Mouse (Mus musculus): ENCODE measurements at regions not wholly inside any gene's neighbourhood (a gene's known extent, or its start where the extent isn't known, plus 50 kb on each side); places are given as distances from the start of the nearest gene placed in this dataset.

DNA sequence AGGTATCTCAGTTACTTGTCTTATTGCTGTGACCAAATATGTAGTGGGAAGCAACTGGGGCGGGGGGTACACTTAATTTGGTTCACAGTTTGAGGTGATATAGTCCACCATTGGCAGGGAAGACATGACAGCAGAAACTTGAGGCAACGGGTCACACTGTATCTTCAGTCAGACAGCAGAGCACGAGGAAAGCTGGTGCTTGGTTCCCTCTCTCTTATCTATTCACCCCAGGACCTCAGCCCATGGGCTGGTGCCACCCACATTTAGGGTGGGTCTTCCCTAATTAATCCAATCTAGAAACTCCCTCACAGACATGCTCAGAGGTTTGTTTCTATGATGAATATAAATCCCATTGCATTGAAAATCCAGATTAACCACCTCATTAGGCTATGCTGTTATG lies 56.5 kb downstream of the Otud1 start:
- Histone ChIP-seq H3K4me3 (ENCODE audit: low read depth, low read length) (no peak overlapping the region), H3K27me3 (ENCODE audit: control insufficient read depth, insufficient read depth, low read length) (no peaks in the 10 kb centered on the region), H3K36me3 (replicated peaks; ENCODE audit: control insufficient read depth, insufficient read depth, low read depth, low read length) (no peaks in the 10 kb centered on the region), H3K9ac (replicated peaks; ENCODE audit: low read length) (no peak overlapping the region), H3K27ac (replicated peaks; ENCODE audit: low read depth, low read length) (no peak overlapping the region), H3K4me1 (ENCODE audit: control insufficient read depth, insufficient read depth, low read length) (no peaks in the 10 kb centered on the region), H3K9me3 (replicated peaks; ENCODE audit: control insufficient read depth, low read length) (no peaks in the 10 kb centered on the region), H3K4me2 (ENCODE audit: low read depth, low read length) (no peak overlapping the region)
- whole genome bisulfite sequencing, result 71% methylated on average over 3 of the region's 3 CpGs
- no peak for ATAC-seq (replicated peaks; ENCODE audit: insufficient number of reproducible peaks, low FRiP score, low TSS enrichment, low read depth)
- DNase-seq (ENCODE audit: low spot score), result no peak

- no peaks in the 10 kb centered on the region for H3K9me3 ChIP-seq (replicated peaks; ENCODE audit: control insufficient read depth, low read length)
- no peak overlapping the region for H3K27ac ChIP-seq (replicated peaks; ENCODE audit: low read depth, low read length)
- H3K4me3 ChIP-seq (ENCODE audit: low read depth, low read length), result no peak overlapping the region
- DNase-seq (ENCODE audit: low spot score) (peak; percentile 88), ATAC-seq (replicated peaks; ENCODE audit: insufficient number of reproducible peaks, low FRiP score, low TSS enrichment, low read depth) (peak; percentile 75)
- no peaks in the 10 kb centered on the region for H3K36me3 ChIP-seq (replicated peaks; ENCODE audit: control insufficient read depth, insufficient read depth, low read depth, low read length)
- H3K4me1 ChIP-seq (ENCODE audit: control insufficient read depth, insufficient read depth, low read length), result no peaks in the 10 kb centered on the region
- 19% methylated on average over 11 of the region's 11 CpGs for WGBS
- H3K4me2 ChIP-seq (ENCODE audit: low read depth, low read length), result no peak overlapping the region
- no peak overlapping the region for H3K9ac ChIP-seq (replicated peaks; ENCODE audit: low read length)
- H3K27me3 ChIP-seq (ENCODE audit: control insufficient read depth, insufficient read depth, low read length), result no peaks in the 10 kb centered on the region
Observed at GRCm38 (mm10) chr2:19715564-19716238, 58.1 kb downstream of the Otud1 start.

DNA sequence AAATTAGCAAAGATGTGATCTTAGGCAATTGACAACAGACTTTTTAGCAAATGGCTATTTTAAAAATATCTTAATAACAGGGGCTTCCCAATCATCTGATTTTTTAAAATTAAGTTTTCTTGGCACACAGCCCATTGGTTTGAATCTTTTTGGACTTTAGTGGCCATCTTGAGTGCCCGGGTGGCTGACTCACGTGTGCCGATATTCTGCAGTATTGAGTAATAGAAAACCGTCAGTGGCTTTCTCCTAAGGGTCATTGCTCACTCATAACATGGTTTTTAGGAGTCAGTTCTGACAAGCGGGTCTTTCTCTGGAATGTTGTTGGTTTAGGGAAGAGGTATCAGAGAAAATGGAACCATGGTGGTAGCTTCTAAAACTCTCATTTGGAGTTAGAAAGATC lies 58.8 kb downstream of the Otud1 start:
- Histone ChIP-seq H3K27me3 (ENCODE audit: control insufficient read depth, insufficient read depth, low read length) (no peaks in the 10 kb centered on the region), H3K9me3 (replicated peaks; ENCODE audit: control insufficient read depth, low read length) (no peaks in the 10 kb centered on the region), H3K4me3 (ENCODE audit: low read depth, low read length) (no peak overlapping the region), H3K27ac (replicated peaks; ENCODE audit: low read depth, low read length) (no peak overlapping the region), H3K4me2 (ENCODE audit: low read depth, low read length) (no peak overlapping the region), H3K4me1 (ENCODE audit: control insufficient read depth, insufficient read depth, low read length) (no peaks in the 10 kb centered on the region), H3K36me3 (replicated peaks; ENCODE audit: control insufficient read depth, insufficient read depth, low read depth, low read length) (no peaks in the 10 kb centered on the region), H3K9ac (replicated peaks; ENCODE audit: low read length) (no peak overlapping the region)
- ATAC-seq (replicated peaks; ENCODE audit: insufficient number of reproducible peaks, low FRiP score, low TSS enrichment, low read depth), result no peak
- DNase-seq (ENCODE audit: low spot score), result no peak
- WGBS, result 79% methylated on average over 5 of the region's 5 CpGs

- H3K4me1 ChIP-seq (ENCODE audit: control insufficient read depth, insufficient read depth, low read length), result no peaks in the 10 kb centered on the region
- ATAC-seq (replicated peaks; ENCODE audit: insufficient number of reproducible peaks, low FRiP score, low TSS enrichment, low read depth), result no peak
- H3K4me3 ChIP-seq (ENCODE audit: low read depth, low read length), result no peak overlapping the region
- H3K9ac ChIP-seq (replicated peaks; ENCODE audit: low read length), result no peak overlapping the region
- no peaks in the 10 kb centered on the region for H3K36me3 ChIP-seq (replicated peaks; ENCODE audit: control insufficient read depth, insufficient read depth, low read depth, low read length)
- H3K9me3 ChIP-seq (replicated peaks; ENCODE audit: control insufficient read depth, low read length), result no peaks in the 10 kb centered on the region
- no peak overlapping the region for H3K4me2 ChIP-seq (ENCODE audit: low read depth, low read length)
- 84% methylated on average over 6 of the region's 6 CpGs for WGBS
- DNase-seq (ENCODE audit: low spot score), result no peak
- H3K27me3 ChIP-seq (ENCODE audit: control insufficient read depth, insufficient read depth, low read length), result no peaks in the 10 kb centered on the region
- H3K27ac ChIP-seq (replicated peaks; ENCODE audit: low read depth, low read length), result no peak overlapping the region
Observed at GRCm38 (mm10) chr2:19726085-19726484, 68.5 kb downstream of the Otud1 start.

GRCm38 (mm10) chr2:19726904-19727303 lies 69.4 kb downstream of the Otud1 start:
- H3K27me3 ChIP-seq (ENCODE audit: control insufficient read depth, insufficient read depth, low read length), result no peaks in the 10 kb centered on the region
- H3K9me3 ChIP-seq (replicated peaks; ENCODE audit: control insufficient read depth, low read length), result no peaks in the 10 kb centered on the region
- no peaks in the 10 kb centered on the region for H3K4me1 ChIP-seq (ENCODE audit: control insufficient read depth, insufficient read depth, low read length)
- no peak overlapping the region for H3K9ac ChIP-seq (replicated peaks; ENCODE audit: low read length)
- ATAC-seq (replicated peaks; ENCODE audit: insufficient number of reproducible peaks, low FRiP score, low TSS enrichment, low read depth), result no peak
- no peak overlapping the region for H3K4me3 ChIP-seq (ENCODE audit: low read depth, low read length)
- H3K27ac ChIP-seq (replicated peaks; ENCODE audit: low read depth, low read length), result no peak overlapping the region
- WGBS, result 9% methylated on average over 9 of the region's 9 CpGs
- no peak overlapping the region for H3K4me2 ChIP-seq (ENCODE audit: low read depth, low read length)
- DNase-seq (ENCODE audit: low spot score), result peak; percentile 63
- H3K36me3 ChIP-seq (replicated peaks; ENCODE audit: control insufficient read depth, insufficient read depth, low read depth, low read length), result no peaks in the 10 kb centered on the region

GRCm38 (mm10) chr2:19732922-19733859 lies 75.6 kb downstream of the Otud1 start:
- H3K4me1 ChIP-seq (ENCODE audit: control insufficient read depth, insufficient read depth, low read length), result no peaks in the 10 kb centered on the region
- no peaks in the 10 kb centered on the region for H3K9me3 ChIP-seq (replicated peaks; ENCODE audit: control insufficient read depth, low read length)
- no peak overlapping the region for H3K4me2 ChIP-seq (ENCODE audit: low read depth, low read length)
- no peak overlapping the region for H3K9ac ChIP-seq (replicated peaks; ENCODE audit: low read length)
- H3K27ac ChIP-seq (replicated peaks; ENCODE audit: low read depth, low read length), result no peak overlapping the region
- ATAC-seq (replicated peaks; ENCODE audit: insufficient number of reproducible peaks, low FRiP score, low TSS enrichment, low read depth), result no peak
- H3K4me3 ChIP-seq (ENCODE audit: low read depth, low read length), result no peak overlapping the region
- WGBS, result 78% methylated on average over 12 of the region's 12 CpGs
- no peak for DNase-seq (ENCODE audit: low spot score)
- H3K36me3 ChIP-seq (replicated peaks; ENCODE audit: control insufficient read depth, insufficient read depth, low read depth, low read length), result no peaks in the 10 kb centered on the region
- H3K27me3 ChIP-seq (ENCODE audit: control insufficient read depth, insufficient read depth, low read length), result no peaks in the 10 kb centered on the region

GRCm38 (mm10) chr2:19734164-19734870 lies 76.8 kb downstream of the Otud1 start:
- H3K4me3 ChIP-seq (ENCODE audit: low read depth, low read length), result no peak overlapping the region
- WGBS, result 79% methylated on average over 12 of the region's 12 CpGs
- no peak overlapping the region for H3K27ac ChIP-seq (replicated peaks; ENCODE audit: low read depth, low read length)
- H3K4me1 ChIP-seq (ENCODE audit: control insufficient read depth, insufficient read depth, low read length), result no peaks in the 10 kb centered on the region
- DNase-seq (ENCODE audit: low spot score), result no peak
- no peaks in the 10 kb centered on the region for H3K27me3 ChIP-seq (ENCODE audit: control insufficient read depth, insufficient read depth, low read length)
- H3K9me3 ChIP-seq (replicated peaks; ENCODE audit: control insufficient read depth, low read length), result no peaks in the 10 kb centered on the region
- H3K9ac ChIP-seq (replicated peaks; ENCODE audit: low read length), result no peak overlapping the region
- no peaks in the 10 kb centered on the region for H3K36me3 ChIP-seq (replicated peaks; ENCODE audit: control insufficient read depth, insufficient read depth, low read depth, low read length)
- H3K4me2 ChIP-seq (ENCODE audit: low read depth, low read length), result no peak overlapping the region
- no peak for ATAC-seq (replicated peaks; ENCODE audit: insufficient number of reproducible peaks, low FRiP score, low TSS enrichment, low read depth)

GRCm38 (mm10) chr2:19741508-19741907 lies 84.0 kb downstream of the Otud1 start:
- no peaks in the 10 kb centered on the region for H3K36me3 ChIP-seq (replicated peaks; ENCODE audit: control insufficient read depth, insufficient read depth, low read depth, low read length)
- no peaks in the 10 kb centered on the region for H3K9me3 ChIP-seq (replicated peaks; ENCODE audit: control insufficient read depth, low read length)
- H3K27ac ChIP-seq (replicated peaks; ENCODE audit: low read depth, low read length), result no peak overlapping the region
- no peak overlapping the region for H3K4me2 ChIP-seq (ENCODE audit: low read depth, low read length)
- no peak for ATAC-seq (replicated peaks; ENCODE audit: insufficient number of reproducible peaks, low FRiP score, low TSS enrichment, low read depth)
- H3K27me3 ChIP-seq (ENCODE audit: control insufficient read depth, insufficient read depth, low read length), result no peaks in the 10 kb centered on the region
- H3K9ac ChIP-seq (replicated peaks; ENCODE audit: low read length), result no peak overlapping the region
- H3K4me3 ChIP-seq (ENCODE audit: low read depth, low read length), result no peak overlapping the region
- H3K4me1 ChIP-seq (ENCODE audit: control insufficient read depth, insufficient read depth, low read length), result no peaks in the 10 kb centered on the region
- DNase-seq (ENCODE audit: low spot score), result no peak

Measured in embryonic facial prominence, embryonic 11.5 days (tissue).